Mouse (Mus musculus) hindbrain, embryonic 11.5 days (tissue): ENCODE data around the gene Chrna4. TPM values are rescaled to one million over a fixed set of nuclear protein-coding genes. Genes with fewer than 3 reads are reported as not detected.

Source experiments
- ATAC-seq: fragments of 200-750 bp; cut with Nextera tagmentation; 2 replicates; pipeline ENCODE4 v1.8.0; 2017; ENCODE audit warnings: mild to moderate bottlenecking, moderate TSS enrichment, moderate library complexity; ENCODE audit not compliant: low FRiP score
- DNase-seq: peaks from one replicate; pipeline ENCODE4 v3.0.0-alpha.2; 2015; ENCODE audit warnings: low spot score
- H3K27ac ChIP-seq: fragments of 300-500 bp; sonication (generic); 2 replicates; pipeline ENCODE4 v1.5.1; 2014; ENCODE audit warnings: mild to moderate bottlenecking, low read depth, low read length
- H3K27me3 ChIP-seq: fragments of 300-500 bp; sonication (generic); 2 replicates; pipeline ENCODE4 v1.6.1; 2014; ENCODE audit warnings: mild to moderate bottlenecking, low read length, moderate library complexity, mixed read lengths; ENCODE audit not compliant: control insufficient read depth, insufficient read depth
- H3K36me3 ChIP-seq: fragments of 300-500 bp; sonication (generic); 2 replicates; pipeline ENCODE4 v1.6.1; 2014; ENCODE audit warnings: mild to moderate bottlenecking, low read length, moderate library complexity, mixed read lengths; ENCODE audit not compliant: control insufficient read depth, insufficient read depth
- H3K4me1 ChIP-seq: fragments of 300-500 bp; sonication (generic); replicated peaks from 2 replicates; pipeline ENCODE4 v1.6.1; 2014; ENCODE audit warnings: low read length, mixed read lengths; ENCODE audit not compliant: control insufficient read depth, insufficient read depth
- H3K4me2 ChIP-seq: fragments of 300-500 bp; sonication (generic); replicated peaks from 2 replicates; pipeline ENCODE4 v1.6.1; 2014; ENCODE audit warnings: mild to moderate bottlenecking, low read depth, low read length
- H3K4me3 ChIP-seq: fragments of 300-500 bp; sonication (generic); 2 replicates; pipeline ENCODE4 v1.5.1; 2014; ENCODE audit warnings: low read depth, low read length
- H3K9ac ChIP-seq: fragments of 300-500 bp; sonication (generic); 2 replicates; pipeline ENCODE4 v1.6.1; 2014; ENCODE audit warnings: low read depth, low read length
- H3K9me3 ChIP-seq: fragments of 300-500 bp; sonication (generic); 2 replicates; pipeline ENCODE4 v1.6.1; 2016; ENCODE audit warnings: low read length; ENCODE audit not compliant: control insufficient read depth
- WGBS: fragments of 180-500 bp; shearing (Covaris S2); extraction: QIAGEN DNeasy Blood & Tissue Kit; methylation state at CpG from one replicate; pipeline ENCODE4 v1.1.7; 2014; 5-methylcytosine and 5-hydroxymethylcytosine counted together
- polyA plus RNA-seq: library from polyadenylated mRNA; unstranded; fragments of >200 nt; fragmentation: Nextera tagmentation; extraction: Ambion mirVana; gene quantifications from 2 replicates; pipeline ENCODE4 v1.2.1, GENCODE M21; 2014

The Chrna4 gene
- polyA plus RNA-seq, 1 experiment from 2014 or later = 54.1 TPM

- Histone ChIP-seq H3K9me3 (no peaks in the 10 kb centered on the region), H3K27ac (no peak overlapping the region), H3K36me3 (no peaks in the 10 kb centered on the region), H3K9ac (no peak overlapping the region), H3K4me3 (no peak overlapping the region), H3K4me1 (peaks cover 5% of the 10 kb centered on the region; the same call in 1 of the 2 replicates), H3K27me3 (no peaks in the 10 kb centered on the region), H3K4me2 (no peak overlapping the region)
- DNase-seq (no peak), ATAC-seq (no peak)
- WGBS = 71% methylated on average over 6 of the region's 6 CpGs
Observed at GRCm38 (mm10) chr2:181033310-181033709, 10.0 kb downstream of the Chrna4 start.

- Histone ChIP-seq H3K9ac (no peak overlapping the region), H3K27ac (no peak overlapping the region), H3K4me1 (peaks cover 2% of the 10 kb centered on the region; the same call in 1 of the 2 replicates), H3K9me3 (no peaks in the 10 kb centered on the region), H3K27me3 (no peaks in the 10 kb centered on the region), H3K4me3 (no peak overlapping the region), H3K36me3 (no peaks in the 10 kb centered on the region), H3K4me2 (no peak overlapping the region)
- DNase-seq = peak; percentile 34
- ATAC-seq = peak; percentile 45; the same call in 1 of the 2 replicates
- WGBS = 51% methylated on average over 5 of the region's 5 CpGs
Observed at GRCm38 (mm10) chr2:181032407-181032806, 10.9 kb downstream of the Chrna4 start.

GRCm38 (mm10) chr2:181031406-181031934 lies 11.9 kb downstream of the Chrna4 start:
- H3K36me3 ChIP-seq = no peaks in the 10 kb centered on the region
- ATAC-seq = no peak

GRCm38 (mm10) chr2:181008339-181008738 lies 35.0 kb downstream of the Chrna4 start:
- no peak overlapping the region for H3K4me2 ChIP-seq
- WGBS = 65% methylated on average over 5 of the region's 5 CpGs
- ATAC-seq = no peak
- no peaks in the 10 kb centered on the region for H3K36me3 ChIP-seq
- H3K9me3 ChIP-seq = no peaks in the 10 kb centered on the region
- H3K27ac ChIP-seq = no peak overlapping the region
- no peak for DNase-seq
- no peak overlapping the region for H3K4me3 ChIP-seq
- H3K9ac ChIP-seq = no peak overlapping the region
- no peaks in the 10 kb centered on the region for H3K27me3 ChIP-seq
- H3K4me1 ChIP-seq = no peaks in the 10 kb centered on the region

More at GRCm38 (mm10) chr2:181031406-181031934, 11.9 kb downstream of the Chrna4 start:
- Histone ChIP-seq H3K27me3 (no peaks in the 10 kb centered on the region), H3K4me3 (no peak overlapping the region), H3K27ac (no peak overlapping the region), H3K9me3 (no peaks in the 10 kb centered on the region), H3K4me1 (no peaks in the 10 kb centered on the region), H3K4me2 (no peak overlapping the region), H3K9ac (no peak overlapping the region)
- DNase-seq = no peak
- WGBS = 85% methylated on average over 11 of the region's 11 CpGs

- 23% methylated on average over 4 of the region's 4 CpGs for WGBS
- DNase-seq (no peak), ATAC-seq (no peak)
- Histone ChIP-seq H3K4me2 (no peak overlapping the region), H3K9me3 (no peaks in the 10 kb centered on the region), H3K27me3 (no peaks in the 10 kb centered on the region), H3K36me3 (no peaks in the 10 kb centered on the region), H3K27ac (no peak overlapping the region), H3K4me3 (no peak overlapping the region), H3K9ac (no peak overlapping the region), H3K4me1 (no peaks in the 10 kb centered on the region)
Observed at GRCm38 (mm10) chr2:181007054-181007453, 36.3 kb downstream of the Chrna4 start.

GRCm38 (mm10) chr2:180996905-180997304 lies 46.4 kb downstream of the Chrna4 start:
- no peaks in the 10 kb centered on the region for H3K4me1 ChIP-seq

GRCm38 (mm10) chr2:180996436-180996835 lies 46.9 kb downstream of the Chrna4 start:
- H3K4me2 ChIP-seq = no peak overlapping the region
- H3K9ac ChIP-seq = no peak overlapping the region
- no peak overlapping the region for H3K4me3 ChIP-seq
- ATAC-seq (peak; percentile 62), DNase-seq (peak; percentile 73)
- no peaks in the 10 kb centered on the region for H3K4me1 ChIP-seq
- H3K9me3 ChIP-seq = no peaks in the 10 kb centered on the region
- H3K27me3 ChIP-seq = no peaks in the 10 kb centered on the region
- no peaks in the 10 kb centered on the region for H3K36me3 ChIP-seq
- H3K27ac ChIP-seq = no peak overlapping the region
- WGBS = 13% methylated on average over 5 of the region's 5 CpGs

More at GRCm38 (mm10) chr2:180996905-180997304, 46.4 kb downstream of the Chrna4 start:
- no peaks in the 10 kb centered on the region for H3K27me3 ChIP-seq
- no peak overlapping the region for H3K4me3 ChIP-seq
- ATAC-seq (peak; percentile 17; the same call in 1 of the 2 replicates), DNase-seq (no peak)
- WGBS = 67% methylated on average over 3 of the region's 3 CpGs
- no peaks in the 10 kb centered on the region for H3K9me3 ChIP-seq
- H3K36me3 ChIP-seq = no peaks in the 10 kb centered on the region
- no peak overlapping the region for H3K27ac ChIP-seq
- no peak overlapping the region for H3K9ac ChIP-seq
- no peak overlapping the region for H3K4me2 ChIP-seq

GRCm38 (mm10) chr2:180995457-180995856 lies 47.9 kb downstream of the Chrna4 start:
- DNase-seq (no peak), ATAC-seq (no peak)
- WGBS = 96% methylated on average over 4 of the region's 4 CpGs
- no peak overlapping the region for H3K9ac ChIP-seq
- no peak overlapping the region for H3K4me2 ChIP-seq
- no peaks in the 10 kb centered on the region for H3K27me3 ChIP-seq
- H3K4me3 ChIP-seq = no peak overlapping the region
- no peaks in the 10 kb centered on the region for H3K36me3 ChIP-seq
- H3K9me3 ChIP-seq = no peaks in the 10 kb centered on the region
- no peak overlapping the region for H3K27ac ChIP-seq
- H3K4me1 ChIP-seq = no peaks in the 10 kb centered on the region

- ATAC-seq = no peak
- H3K9me3 ChIP-seq = no peaks in the 10 kb centered on the region
- no peaks in the 10 kb centered on the region for H3K4me1 ChIP-seq
- H3K36me3 ChIP-seq = no peaks in the 10 kb centered on the region
- WGBS = 75% methylated on average over 2 of the region's 2 CpGs
- H3K27me3 ChIP-seq = no peaks in the 10 kb centered on the region
- H3K4me3 ChIP-seq = no peak overlapping the region
- no peak overlapping the region for H3K27ac ChIP-seq
- H3K9ac ChIP-seq = no peak overlapping the region
- no peak overlapping the region for H3K4me2 ChIP-seq
- no peak for DNase-seq
Observed at GRCm38 (mm10) chr2:180994360-180994759, 49.0 kb downstream of the Chrna4 start.
